Mouse (Mus musculus): ENCODE data around the gene Tstd2. TPM values are rescaled to one million over a fixed set of nuclear protein-coding genes. Genes with fewer than 3 reads are reported as not detected.

The Tstd2 gene
- total RNA-seq, 1 experiment, result 28.9 TPM

DNA sequence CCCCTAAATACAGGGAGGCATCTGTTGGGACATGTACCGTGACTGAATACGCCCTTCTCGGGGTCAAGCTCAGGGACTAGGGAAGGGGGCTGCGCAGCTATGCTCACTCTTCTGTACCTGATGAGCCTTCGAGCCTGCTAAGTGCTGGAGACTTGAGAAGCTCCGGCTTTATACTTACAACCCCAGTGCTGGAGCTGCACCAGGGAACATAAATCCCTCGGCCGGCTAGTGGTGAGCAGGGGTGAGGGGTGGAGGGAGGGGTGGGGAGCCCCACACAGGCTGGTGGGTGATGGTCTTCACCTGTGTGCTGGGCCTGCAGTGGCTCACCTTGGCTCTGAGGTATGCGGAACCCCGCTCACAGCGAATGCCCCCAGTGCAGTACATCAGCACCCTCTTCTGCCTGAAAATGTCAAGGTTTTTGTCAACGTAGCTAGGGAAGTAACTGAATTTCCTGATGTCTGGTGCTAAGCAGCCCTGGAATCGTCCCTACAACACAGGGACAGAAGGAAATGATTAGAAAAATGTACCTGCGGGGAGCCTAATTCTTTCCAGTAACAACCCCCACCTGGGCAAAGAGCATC lies 18.9 kb downstream of the Tstd2 start:
- no peak overlapping the region for H3K27ac ChIP-seq (ENCODE audit: insufficient read depth, low read depth, low read length, poor library complexity, severe bottlenecking)
- peaks cover 38% of the 10 kb centered on the region for H3K36me3 ChIP-seq (ENCODE audit: control insufficient read depth, insufficient read depth, low read length, poor library complexity, severe bottlenecking)
- H3K9ac ChIP-seq (ENCODE audit: insufficient read depth, low read depth, low read length, poor library complexity, severe bottlenecking), result no peak overlapping the region
- no peaks in the 10 kb centered on the region for H3K4me1 ChIP-seq (ENCODE audit: control insufficient read depth in 2 of 2, insufficient read depth in 2 of 2, low read length in 2 of 2, poor library complexity in 1 of 2)
- in situ Hi-C loops (cut with MboI; ENCODE audit: low sequenced_read_pairs in 2 of 2, unreplicated experiment in 2 of 2), result no loop called here
- no peaks in the 10 kb centered on the region for H3K9me3 ChIP-seq (ENCODE audit: control insufficient read depth, insufficient read depth, low read depth, low read length)
- TF ChIP-seq CHD2 (IDR thresholded peaks at IDR 0.05; ENCODE audit: low read depth, low read length) (no peak), ZC3H11A (IDR thresholded peaks at IDR 0.05; ENCODE audit: borderline replicate concordance, low read depth, low read length) (no peak), MAFK (IDR thresholded peaks at IDR 0.05; ENCODE audit: insufficient read depth, low read depth, low read length) (no peak), ZNF384 (IDR thresholded peaks at IDR 0.05; ENCODE audit: low read depth, low read length) (no peak), HCFC1 (IDR thresholded peaks at IDR 0.05; ENCODE audit: borderline replicate concordance, insufficient read depth, low read length) (no peak)
- H3K4me3 ChIP-seq (ENCODE audit: insufficient read depth in 1 of 2, low read depth in 1 of 2, low read length in 2 of 2, poor library complexity in 1 of 2, severe bottlenecking in 1 of 2), result no peak overlapping the region
- DNase-seq (ENCODE audit: low read depth, low spot score), result no peak

DNA sequence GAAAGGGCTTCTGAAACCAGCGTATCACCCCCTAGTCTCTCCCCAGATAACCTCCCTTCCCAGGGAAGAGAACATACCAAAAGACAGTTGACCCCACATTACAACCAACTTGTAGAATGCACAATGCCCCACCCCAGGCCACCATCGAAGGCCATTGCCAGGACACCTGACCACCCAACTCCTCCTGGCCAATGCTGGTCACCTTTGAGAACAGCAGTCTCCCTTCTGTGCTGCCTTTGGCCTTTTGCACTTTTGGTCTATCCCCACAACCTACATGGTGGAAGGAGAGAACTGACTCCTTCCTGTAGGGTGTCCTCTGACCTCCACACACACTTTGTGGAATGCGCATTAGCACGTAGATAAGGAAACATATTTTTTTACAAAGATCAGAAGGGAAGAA lies 21.0 kb downstream of the Tstd2 start:
- in situ Hi-C loops (cut with MboI; ENCODE audit: low sequenced_read_pairs in 2 of 2, unreplicated experiment in 2 of 2), result no loop called here
- H3K9ac ChIP-seq (ENCODE audit: insufficient read depth, low read depth, low read length, poor library complexity, severe bottlenecking), result no peak overlapping the region
- TF ChIP-seq HCFC1 (IDR thresholded peaks at IDR 0.05; ENCODE audit: borderline replicate concordance, insufficient read depth, low read length) (no peak), ZNF384 (IDR thresholded peaks at IDR 0.05; ENCODE audit: low read depth, low read length) (no peak), CHD2 (IDR thresholded peaks at IDR 0.05; ENCODE audit: low read depth, low read length) (no peak), MAFK (IDR thresholded peaks at IDR 0.05; ENCODE audit: insufficient read depth, low read depth, low read length) (no peak), ZC3H11A (IDR thresholded peaks at IDR 0.05; ENCODE audit: borderline replicate concordance, low read depth, low read length) (no peak)
- H3K4me1 ChIP-seq (ENCODE audit: control insufficient read depth in 2 of 2, insufficient read depth in 2 of 2, low read length in 2 of 2, poor library complexity in 1 of 2), result no peaks in the 10 kb centered on the region
- H3K36me3 ChIP-seq (ENCODE audit: control insufficient read depth, insufficient read depth, low read length, poor library complexity, severe bottlenecking), result peaks cover 38% of the 10 kb centered on the region
- no peak for DNase-seq (ENCODE audit: low read depth, low spot score)
- no peak overlapping the region for H3K27ac ChIP-seq (ENCODE audit: insufficient read depth, low read depth, low read length, poor library complexity, severe bottlenecking)
- no peaks in the 10 kb centered on the region for H3K9me3 ChIP-seq (ENCODE audit: control insufficient read depth, insufficient read depth, low read depth, low read length)
- H3K4me3 ChIP-seq (ENCODE audit: insufficient read depth in 1 of 2, low read depth in 1 of 2, low read length in 2 of 2, poor library complexity in 1 of 2, severe bottlenecking in 1 of 2), result no peak overlapping the region

DNA sequence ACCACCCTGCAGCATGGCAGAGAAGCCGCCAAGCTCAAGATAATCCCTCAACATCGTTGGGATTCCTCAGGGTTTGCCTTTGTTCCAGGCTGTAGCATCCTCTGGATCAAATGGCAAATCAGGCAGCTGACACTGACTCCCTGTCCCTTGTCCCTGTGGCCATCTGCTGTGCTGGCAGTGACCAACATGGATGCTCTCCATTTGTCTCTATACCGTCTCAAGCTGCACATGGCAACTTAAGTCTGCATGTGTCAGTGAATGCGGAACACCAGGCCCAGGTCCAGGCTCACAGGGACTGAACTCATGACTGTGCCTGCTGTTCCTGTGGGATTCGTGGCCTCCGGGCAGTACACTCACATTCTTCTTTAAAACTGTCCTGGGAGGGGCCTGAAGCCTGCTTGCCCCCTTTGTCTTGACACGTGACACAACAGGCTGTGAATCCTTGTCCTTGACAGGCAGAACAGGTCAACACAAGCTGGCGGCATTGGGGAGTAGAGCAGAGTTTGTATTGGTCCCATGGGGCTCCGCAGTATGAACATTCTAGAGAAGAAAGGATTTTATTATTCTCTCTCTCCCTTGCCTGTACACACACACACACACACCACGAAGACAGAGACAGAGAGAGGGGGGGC lies 21.8 kb downstream of the Tstd2 start:
- H3K9me3 ChIP-seq (ENCODE audit: control insufficient read depth, insufficient read depth, low read depth, low read length), result no peaks in the 10 kb centered on the region
- no peak for DNase-seq (ENCODE audit: low read depth, low spot score)
- H3K4me3 ChIP-seq (ENCODE audit: insufficient read depth in 1 of 2, low read depth in 1 of 2, low read length in 2 of 2, poor library complexity in 1 of 2, severe bottlenecking in 1 of 2), result no peak overlapping the region
- no peak overlapping the region for H3K27ac ChIP-seq (ENCODE audit: insufficient read depth, low read depth, low read length, poor library complexity, severe bottlenecking)
- H3K9ac ChIP-seq (ENCODE audit: insufficient read depth, low read depth, low read length, poor library complexity, severe bottlenecking), result no peak overlapping the region
- peaks cover 38% of the 10 kb centered on the region for H3K36me3 ChIP-seq (ENCODE audit: control insufficient read depth, insufficient read depth, low read length, poor library complexity, severe bottlenecking)
- no peaks in the 10 kb centered on the region for H3K4me1 ChIP-seq (ENCODE audit: control insufficient read depth in 2 of 2, insufficient read depth in 2 of 2, low read length in 2 of 2, poor library complexity in 1 of 2)
- TF ChIP-seq MAFK (IDR thresholded peaks at IDR 0.05; ENCODE audit: insufficient read depth, low read depth, low read length), result no peak
- no peak for TF ChIP-seq ZC3H11A (IDR thresholded peaks at IDR 0.05; ENCODE audit: borderline replicate concordance, low read depth, low read length)
- TF ChIP-seq CHD2 (IDR thresholded peaks at IDR 0.05; ENCODE audit: low read depth, low read length), result no peak
- no peak for TF ChIP-seq ZNF384 (IDR thresholded peaks at IDR 0.05; ENCODE audit: low read depth, low read length)
- TF ChIP-seq HCFC1 (IDR thresholded peaks at IDR 0.05; ENCODE audit: borderline replicate concordance, insufficient read depth, low read length), result no peak
- in situ Hi-C loops (cut with MboI; ENCODE audit: low sequenced_read_pairs in 2 of 2, unreplicated experiment in 2 of 2), result no loop called here

DNA sequence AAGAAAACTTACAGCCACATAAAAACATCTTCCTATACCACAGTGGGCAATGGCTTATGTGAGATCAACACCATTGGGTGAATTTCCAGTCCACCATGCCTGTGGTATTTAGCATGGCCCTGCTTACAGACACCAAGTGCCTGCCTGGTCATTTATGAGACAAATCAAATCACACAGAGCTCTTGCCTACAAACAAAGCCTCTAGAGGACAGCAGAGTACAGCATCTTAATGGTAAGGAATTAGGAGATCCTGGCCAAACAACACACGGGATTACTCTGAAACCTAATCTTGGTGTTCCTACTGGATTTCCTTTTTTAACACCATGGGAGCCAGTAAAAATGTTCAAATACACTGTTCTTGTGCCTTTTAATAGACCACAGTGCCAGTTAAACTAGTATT lies 23.2 kb downstream of the Tstd2 start:
- TF ChIP-seq ZNF384 (IDR thresholded peaks at IDR 0.05; ENCODE audit: low read depth, low read length), result no peak
- TF ChIP-seq HCFC1 (IDR thresholded peaks at IDR 0.05; ENCODE audit: borderline replicate concordance, insufficient read depth, low read length), result no peak
- no peak for TF ChIP-seq ZC3H11A (IDR thresholded peaks at IDR 0.05; ENCODE audit: borderline replicate concordance, low read depth, low read length)
- TF ChIP-seq CHD2 (IDR thresholded peaks at IDR 0.05; ENCODE audit: low read depth, low read length), result no peak
- TF ChIP-seq MAFK (IDR thresholded peaks at IDR 0.05; ENCODE audit: insufficient read depth, low read depth, low read length), result no peak
- Histone ChIP-seq H3K9me3 (ENCODE audit: control insufficient read depth, insufficient read depth, low read depth, low read length) (no peaks in the 10 kb centered on the region), H3K4me1 (ENCODE audit: control insufficient read depth in 2 of 2, insufficient read depth in 2 of 2, low read length in 2 of 2, poor library complexity in 1 of 2) (no peaks in the 10 kb centered on the region), H3K9ac (ENCODE audit: insufficient read depth, low read depth, low read length, poor library complexity, severe bottlenecking) (no peak overlapping the region), H3K4me3 (ENCODE audit: insufficient read depth in 1 of 2, low read depth in 1 of 2, low read length in 2 of 2, poor library complexity in 1 of 2, severe bottlenecking in 1 of 2) (no peak overlapping the region), H3K27ac (ENCODE audit: insufficient read depth, low read depth, low read length, poor library complexity, severe bottlenecking) (no peak overlapping the region), H3K36me3 (ENCODE audit: control insufficient read depth, insufficient read depth, low read length, poor library complexity, severe bottlenecking) (peaks cover 38% of the 10 kb centered on the region)
- in situ Hi-C loops (cut with MboI; ENCODE audit: low sequenced_read_pairs in 2 of 2, unreplicated experiment in 2 of 2), result no loop called here
- no peak for DNase-seq (ENCODE audit: low read depth, low spot score)

Data from ES-E14 (cell line).